Mouse (Mus musculus): Measurements from ENCODE around the gene Tbc1d14.

GRCm38 (mm10) chr5:36620409-36621057 is 27.5 kb upstream of the Tbc1d14 start:
- no peak for TF ChIP-seq POLR2A (IDR thresholded peaks at IDR 0.05; ENCODE audit: borderline replicate concordance, extremely low read depth, low read depth, low read length)
- TF ChIP-seq CTCF (IDR thresholded peaks at IDR 0.05; ENCODE audit: insufficient read depth, low read length): no peak

All from lung, adult 2 months (tissue).